Mouse (Mus musculus) stomach, embryonic 14.5 days (tissue): ENCODE data around the gene Kcnj8. TPM values are rescaled to one million over a fixed set of nuclear protein-coding genes. Genes with fewer than 3 reads are reported as not detected.

Source experiments
- ATAC-seq: fragments of 200-750 bp; cut with Nextera tagmentation; 2 replicates; pipeline ENCODE4 v1.8.0; 2017; ENCODE audit warnings: low read depth, moderate TSS enrichment; ENCODE audit not compliant: insufficient number of reproducible peaks, insufficient read depth, low FRiP score
- H3K27ac ChIP-seq: fragments of 300-500 bp; sonication (generic); 2 replicates; pipeline ENCODE4 v1.5.1; 2014; ENCODE audit warnings: mild to moderate bottlenecking, low read length, moderate library complexity, mixed read lengths
- H3K27me3 ChIP-seq: fragments of 300-500 bp; sonication (generic); 2 replicates; pipeline ENCODE4 v1.6.1; 2014; ENCODE audit warnings: low read length, control low read depth, mixed read lengths; ENCODE audit not compliant: control insufficient read depth, insufficient read depth
- H3K36me3 ChIP-seq: fragments of 300-500 bp; sonication (generic); 2 replicates; pipeline ENCODE4 v1.6.1; 2014; ENCODE audit warnings: mild to moderate bottlenecking, control low read depth, low read length, moderate library complexity, mixed read lengths; ENCODE audit not compliant: control insufficient read depth, insufficient read depth
- H3K4me1 ChIP-seq: fragments of 300-500 bp; sonication (generic); 2 replicates; pipeline ENCODE4 v1.6.1; 2014; ENCODE audit warnings: low read length, control low read depth, mixed read lengths; ENCODE audit not compliant: control insufficient read depth, insufficient read depth
- H3K4me2 ChIP-seq: fragments of 300-500 bp; sonication (generic); replicated peaks from 2 replicates; pipeline ENCODE4 v1.6.1; 2014; ENCODE audit warnings: low read depth, low read length, control low read depth
- H3K4me3 ChIP-seq: fragments of 300-500 bp; sonication (generic); 2 replicates; pipeline ENCODE4 v1.5.1; 2014; ENCODE audit warnings: low read depth, low read length, control low read depth
- H3K9ac ChIP-seq: fragments of 300-500 bp; sonication (generic); replicated peaks from 2 replicates; pipeline ENCODE4 v1.6.1; 2014; ENCODE audit warnings: low read depth, mild to moderate bottlenecking, control low read depth, low read length, moderate library complexity, mixed read lengths
- H3K9me3 ChIP-seq: fragments of 300-500 bp; sonication (generic); 2 replicates; pipeline ENCODE4 v1.6.1; 2016; ENCODE audit warnings: low read depth, low read length, control low read depth; ENCODE audit not compliant: control insufficient read depth
- WGBS: fragments of 180-500 bp; shearing (Covaris S2); extraction: QIAGEN DNeasy Blood & Tissue Kit; methylation state at CpG from one replicate; pipeline ENCODE4 v1.1.7; 2014; 5-methylcytosine and 5-hydroxymethylcytosine counted together
- polyA plus RNA-seq: library from polyadenylated mRNA; unstranded; fragments of >200 nt; fragmentation: Nextera tagmentation; extraction: Ambion mirVana; gene quantifications from 2 replicates; pipeline ENCODE4 v1.2.1, GENCODE M21; 2014

The Kcnj8 gene
- polyA plus RNA-seq, 1 experiment from 2014 or later = 98.2 TPM

DNA sequence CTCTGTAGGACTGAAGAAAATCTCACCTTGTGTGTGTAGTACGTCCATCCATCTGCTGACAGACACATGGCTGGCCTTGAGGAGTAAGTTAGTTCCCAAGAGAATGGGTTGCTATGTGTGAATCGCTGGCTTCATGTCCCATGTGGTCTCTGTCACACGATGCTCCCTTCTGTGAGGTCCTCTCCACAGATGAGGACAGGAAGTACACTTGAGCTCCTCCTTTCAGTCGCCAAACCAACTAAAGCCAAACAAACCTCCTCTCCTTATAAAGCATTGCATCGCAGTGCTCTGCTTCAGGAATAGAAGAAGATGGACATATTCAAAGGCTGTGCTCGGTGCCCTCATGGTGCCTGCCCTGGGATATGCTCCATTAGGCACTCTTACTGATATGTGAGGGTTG lies 6.4 kb upstream of the Kcnj8 start:
- ATAC-seq = no peak
- Histone ChIP-seq H3K9me3 (no peaks in the 10 kb centered on the region), H3K36me3 (no peaks in the 10 kb centered on the region), H3K4me3 (no peak overlapping the region), H3K9ac (no peak overlapping the region), H3K27me3 (no peaks in the 10 kb centered on the region), H3K4me2 (no peak overlapping the region), H3K27ac (no peak overlapping the region), H3K4me1 (no peaks in the 10 kb centered on the region)
- WGBS = 80% methylated on average over 6 of the region's 6 CpGs

DNA sequence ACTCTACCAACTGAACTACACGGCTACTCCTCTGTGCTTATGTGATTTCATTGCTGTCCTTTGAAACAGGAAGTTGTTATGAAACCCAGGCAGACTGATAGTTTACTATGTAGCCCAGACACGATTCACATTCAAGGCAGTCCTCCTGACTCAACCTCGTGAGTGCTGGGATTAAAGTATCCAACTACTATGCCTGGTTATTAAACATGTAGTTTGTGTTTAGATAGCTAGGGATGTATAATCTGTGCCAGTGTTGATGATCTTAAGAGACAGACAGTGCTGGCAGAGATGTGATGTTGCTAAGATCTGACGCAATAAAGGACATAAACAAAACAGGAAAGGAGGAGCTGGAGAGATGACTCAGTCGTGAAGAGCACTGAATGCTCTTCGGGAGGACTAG lies 1.5 kb upstream of the Kcnj8 start:
- Histone ChIP-seq H3K9me3 (no peaks in the 10 kb centered on the region), H3K36me3 (no peaks in the 10 kb centered on the region), H3K27me3 (peaks cover 4% of the 10 kb centered on the region; the same call in 1 of the 2 replicates), H3K4me3 (no peak overlapping the region), H3K9ac (no peak overlapping the region), H3K27ac (peak overlapping the region; percentile 97; the same call in 1 of the 2 replicates), H3K4me1 (no peaks in the 10 kb centered on the region), H3K4me2 (peak overlapping the region; percentile 50; the same call in 1 of the 2 replicates)
- 42% methylated on average over 6 of the region's 6 CpGs for WGBS
- ATAC-seq = no peak

DNA sequence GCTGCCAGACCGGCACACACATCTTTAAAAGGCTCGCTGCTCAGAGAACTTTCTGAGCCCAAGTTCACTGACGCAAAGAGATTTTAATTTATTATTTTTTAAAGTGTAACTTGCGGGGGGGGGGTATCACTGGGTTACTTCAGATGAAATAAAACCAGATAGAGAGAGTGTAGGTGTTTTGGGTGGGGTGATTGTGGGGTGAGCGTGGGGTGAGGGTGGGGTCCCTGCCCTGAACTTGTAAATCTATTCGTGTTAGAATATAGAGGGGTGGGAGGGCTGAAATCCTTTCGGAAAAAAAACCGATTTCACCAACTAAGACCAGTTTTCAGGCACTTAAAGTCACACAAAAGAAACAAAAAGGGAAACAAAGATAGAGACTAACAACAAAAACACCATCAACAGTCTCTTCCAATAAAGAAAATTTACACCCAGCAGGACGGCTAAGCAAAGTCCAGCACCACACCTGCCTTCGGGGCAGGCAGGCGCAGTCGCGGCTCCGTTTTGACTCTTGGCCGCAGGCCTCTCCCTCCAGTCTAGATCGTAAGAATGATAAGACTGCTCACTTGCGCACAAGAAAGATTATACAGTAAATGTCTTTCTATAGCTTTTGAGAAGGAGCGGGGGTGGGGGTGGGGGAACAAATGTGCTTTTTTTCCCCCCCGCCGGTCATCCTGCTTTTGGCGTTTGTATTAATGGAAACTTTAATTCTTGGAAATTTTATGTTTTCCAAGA lies 381 bp upstream of the Kcnj8 start:
- H3K27ac ChIP-seq = peak overlapping the region; percentile 97
- H3K4me3 ChIP-seq = peak overlapping the region; percentile 53
- H3K9ac ChIP-seq = peak overlapping the region; percentile 67
- no peaks in the 10 kb centered on the region for H3K9me3 ChIP-seq
- peaks cover 7% of the 10 kb centered on the region; the same call in 1 of the 2 replicates for H3K4me1 ChIP-seq
- 5% methylated on average over 21 of the region's 21 CpGs for WGBS
- H3K27me3 ChIP-seq = peaks cover 4% of the 10 kb centered on the region; the same call in 1 of the 2 replicates
- no peaks in the 10 kb centered on the region for H3K36me3 ChIP-seq
- ATAC-seq = 0 out of 2 replicates have a peak, but pooled peaks have one; percentile 5
- peak overlapping the region; percentile 50 for H3K4me2 ChIP-seq

DNA sequence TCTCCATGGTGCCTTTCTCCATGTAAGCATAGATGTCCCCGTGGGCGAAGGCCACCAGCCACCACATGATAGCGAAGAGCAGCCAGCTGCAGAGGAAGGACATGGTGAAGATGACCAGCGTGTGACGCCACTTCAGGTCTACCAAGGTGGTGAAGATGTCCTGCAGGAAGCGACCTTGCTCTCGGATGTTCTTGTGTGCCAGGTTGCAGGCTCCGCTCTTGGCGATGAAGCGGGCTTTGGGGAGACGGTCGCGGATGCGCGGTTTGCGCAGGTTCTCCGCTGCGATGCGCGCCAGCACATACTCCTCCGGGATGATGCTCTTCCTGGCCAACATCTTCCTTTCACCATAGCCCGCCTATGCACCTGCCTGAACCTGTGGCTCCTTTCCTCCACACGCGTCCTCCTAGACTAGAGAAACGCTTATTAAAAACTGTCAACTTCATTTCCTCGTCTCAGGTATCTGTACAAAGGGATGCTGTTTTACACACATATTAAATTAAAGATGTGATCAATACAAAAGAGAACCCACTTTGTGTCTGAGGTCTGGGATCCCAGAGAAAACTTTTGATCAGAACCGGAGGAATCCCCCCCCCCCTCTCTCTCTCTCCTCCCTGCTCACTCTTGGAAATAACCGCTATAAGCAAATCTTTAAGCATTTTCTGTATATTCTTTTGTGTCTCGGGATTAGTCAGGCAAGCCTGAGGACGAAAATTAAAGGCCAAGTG lies 1.2 kb downstream of the Kcnj8 start:
- peak overlapping the region; percentile 67 for H3K9ac ChIP-seq
- H3K9me3 ChIP-seq = no peaks in the 10 kb centered on the region
- peaks cover 7% of the 10 kb centered on the region; the same call in 1 of the 2 replicates for H3K4me1 ChIP-seq
- peak overlapping the region; percentile 53 for H3K4me3 ChIP-seq
- H3K36me3 ChIP-seq = peaks cover 7% of the 10 kb centered on the region; the same call in 1 of the 2 replicates
- peak overlapping the region; percentile 50 for H3K4me2 ChIP-seq
- ATAC-seq = no peak
- peaks cover 4% of the 10 kb centered on the region; the same call in 1 of the 2 replicates for H3K27me3 ChIP-seq
- WGBS = 10% methylated on average over 30 of the region's 30 CpGs
- H3K27ac ChIP-seq = peak overlapping the region; percentile 97

DNA sequence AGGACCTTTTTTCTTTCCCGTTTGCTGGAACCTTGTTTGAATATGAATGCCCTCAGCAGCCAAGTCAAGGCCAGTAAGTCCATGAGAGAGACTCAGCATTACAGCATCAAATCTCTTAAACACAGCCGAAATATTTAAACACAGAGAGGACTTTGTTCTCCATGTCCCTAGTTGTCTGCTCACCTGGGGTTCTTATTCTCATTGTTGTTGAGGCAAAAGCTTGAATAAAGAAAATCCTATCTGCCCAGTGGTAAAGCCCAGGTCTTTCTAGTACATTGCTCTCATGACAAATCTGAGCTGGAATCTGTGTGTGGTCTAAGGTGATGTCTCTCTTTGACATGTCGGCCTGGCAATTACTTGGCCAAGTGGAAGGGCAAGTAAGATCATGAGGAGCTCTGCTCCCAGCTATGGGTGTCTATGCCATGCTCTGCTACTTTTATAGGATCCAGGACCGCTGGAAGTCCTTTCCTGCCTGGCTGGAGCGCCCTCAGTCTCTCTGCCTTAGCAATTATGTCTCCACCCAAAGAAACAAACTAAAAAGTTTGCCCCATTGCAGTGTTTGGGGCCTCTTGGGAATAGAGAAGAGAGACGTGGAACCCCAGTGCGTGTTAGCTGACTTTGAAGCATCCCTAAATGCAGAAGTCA lies 2.6 kb downstream of the Kcnj8 start:
- peaks cover 7% of the 10 kb centered on the region; the same call in 1 of the 2 replicates for H3K4me1 ChIP-seq
- peak overlapping the region; percentile 67 for H3K9ac ChIP-seq
- H3K4me3 ChIP-seq = peak overlapping the region; percentile 53
- H3K27me3 ChIP-seq = peaks cover 4% of the 10 kb centered on the region; the same call in 1 of the 2 replicates
- peaks cover 7% of the 10 kb centered on the region; the same call in 1 of the 2 replicates for H3K36me3 ChIP-seq
- peak overlapping the region; percentile 50 for H3K4me2 ChIP-seq
- ATAC-seq = no peak
- H3K9me3 ChIP-seq = no peaks in the 10 kb centered on the region
- H3K27ac ChIP-seq = peak overlapping the region; percentile 83; the same call in 1 of the 2 replicates
- WGBS = 45% methylated on average over 7 of the region's 7 CpGs

DNA sequence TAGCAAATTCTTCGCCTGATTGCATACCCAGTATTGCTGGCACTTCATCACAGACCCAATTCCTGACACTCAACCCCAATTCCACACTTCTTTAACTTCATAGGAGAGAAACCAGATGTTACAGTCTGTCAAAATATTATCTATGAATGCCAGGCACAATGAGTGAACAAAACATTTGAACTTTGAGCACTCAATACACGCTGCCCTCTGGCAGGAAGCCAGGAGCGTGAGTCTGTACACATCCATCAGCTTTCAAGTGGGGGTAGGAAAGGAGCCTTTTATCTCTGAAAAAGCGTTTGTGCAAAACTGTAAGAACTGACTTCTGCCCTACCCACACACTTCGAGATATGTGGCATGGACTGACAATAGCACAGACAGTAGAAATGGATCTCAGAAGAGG lies 4.0 kb downstream of the Kcnj8 start:
- ATAC-seq = no peak
- Histone ChIP-seq H3K27me3 (peaks cover 4% of the 10 kb centered on the region; the same call in 1 of the 2 replicates), H3K27ac (peak overlapping the region; percentile 83; the same call in 1 of the 2 replicates), H3K36me3 (peaks cover 7% of the 10 kb centered on the region; the same call in 1 of the 2 replicates), H3K4me2 (peak overlapping the region; percentile 50), H3K4me3 (peak overlapping the region; percentile 53), H3K4me1 (peaks cover 7% of the 10 kb centered on the region; the same call in 1 of the 2 replicates), H3K9me3 (no peaks in the 10 kb centered on the region), H3K9ac (0 out of 2 replicates have a peak overlapping the region, but pooled peaks have one; percentile 67)
- 10% methylated on average over 5 of the region's 5 CpGs for WGBS

DNA sequence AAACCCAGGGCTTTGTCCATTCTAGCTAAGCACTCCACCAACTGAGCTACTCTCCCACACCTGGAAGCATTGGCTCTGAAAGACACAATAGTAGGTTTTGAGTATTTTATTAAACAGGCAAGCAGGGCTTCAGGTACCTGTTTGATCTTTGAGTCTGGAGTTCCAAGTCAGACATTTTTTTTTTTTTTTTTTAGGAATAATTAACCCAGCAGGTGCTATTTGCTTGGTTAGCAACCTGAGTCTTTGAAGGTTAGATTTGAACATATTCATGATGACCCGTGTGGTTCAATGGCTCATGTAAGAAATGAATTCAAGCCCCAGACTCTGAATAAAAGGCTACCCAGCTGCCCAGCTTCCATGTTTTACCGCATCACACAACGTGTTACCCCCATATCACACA lies 6.7 kb downstream of the Kcnj8 start:
- H3K9ac ChIP-seq = no peak overlapping the region
- peaks cover 7% of the 10 kb centered on the region; the same call in 1 of the 2 replicates for H3K36me3 ChIP-seq
- no peak overlapping the region for H3K4me3 ChIP-seq
- no peak overlapping the region for H3K27ac ChIP-seq
- H3K4me2 ChIP-seq = no peak overlapping the region
- ATAC-seq = no peak
- peaks cover 7% of the 10 kb centered on the region; the same call in 1 of the 2 replicates for H3K4me1 ChIP-seq
- H3K9me3 ChIP-seq = no peaks in the 10 kb centered on the region
- H3K27me3 ChIP-seq = peaks cover 4% of the 10 kb centered on the region; the same call in 1 of the 2 replicates
- WGBS = 96% methylated on average over 3 of the region's 3 CpGs

DNA sequence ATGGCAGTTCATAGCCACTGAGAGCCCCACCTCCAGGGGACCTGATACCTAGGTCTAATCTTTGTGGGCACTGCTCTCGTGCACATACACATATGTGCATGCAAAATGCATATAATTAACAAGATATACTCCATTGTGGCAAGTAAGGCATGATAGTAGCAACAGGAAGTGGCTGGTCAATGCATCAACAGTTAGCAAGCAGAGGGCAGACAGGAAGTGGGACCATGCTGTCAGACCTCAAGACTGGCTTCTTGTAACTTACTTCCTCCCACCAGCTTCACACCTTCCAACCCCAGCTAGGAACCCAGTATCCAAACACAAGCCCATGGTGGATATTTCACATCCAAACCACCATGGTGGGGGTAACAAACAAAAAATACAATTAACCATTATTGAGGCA lies 10.3 kb downstream of the Kcnj8 start:
- no peak for ATAC-seq
- Histone ChIP-seq H3K27ac (no peak overlapping the region), H3K9me3 (no peaks in the 10 kb centered on the region), H3K9ac (no peak overlapping the region), H3K4me1 (no peaks in the 10 kb centered on the region), H3K27me3 (no peaks in the 10 kb centered on the region), H3K4me2 (no peak overlapping the region), H3K4me3 (no peak overlapping the region), H3K36me3 (peaks cover 7% of the 10 kb centered on the region; the same call in 1 of the 2 replicates)
- whole genome bisulfite sequencing = 81% methylated on average over 1 of the region's 1 CpGs
